Mouse (Mus musculus) MEL (cell line): ENCODE measurements around the gene Sp2.

Experiments used
- CHD1 ChIP-seq: IDR thresholded peaks from 2 replicates; pipeline ENCODE4 v1.6.1; 2012; ENCODE audit warnings: low read depth, mild to moderate bottlenecking, inconsistent platforms, low read length, improper control_type of control experiment
- CHD2 ChIP-seq: IDR thresholded peaks from 2 replicates; pipeline ENCODE4 v1.6.1; 2011; ENCODE audit warnings: low read length, improper control_type of control experiment
- CTCF ChIP-seq, 3 experiments: IDR thresholded peaks in 2 of 3; conservative IDR thresholded peaks in 1 of 3; 2 replicates each; pipeline ENCODE4 v1.5.1; 2011 to 2012; ENCODE audit warnings: low read length in 3 of 3, low read depth in 2 of 3, mild to moderate bottlenecking in 2 of 3, improper control_type of control experiment in 1 of 3, inconsistent platforms in 1 of 3, mixed read lengths in 1 of 3, moderate library complexity in 1 of 3; ENCODE audit not compliant: control insufficient read depth in 1 of 3, insufficient read depth in 1 of 3, poor library complexity in 1 of 3, severe bottlenecking in 1 of 3
- ETS1 ChIP-seq: IDR thresholded peaks from 2 replicates; pipeline ENCODE4 v1.6.1; 2012; ENCODE audit warnings: low read depth, mild to moderate bottlenecking, inconsistent platforms, low read length, improper control_type of control experiment, moderate library complexity
- GATA1 ChIP-seq: IDR thresholded peaks from 2 replicates; pipeline ENCODE4 v1.6.1; 2011; ENCODE audit warnings: low read depth, low read length, improper control_type of control experiment
- MAFK ChIP-seq: IDR thresholded peaks from 2 replicates; pipeline ENCODE4 v1.6.1; 2011; ENCODE audit warnings: low read depth, mild to moderate bottlenecking, low read length, improper control_type of control experiment, borderline replicate concordance
- POLR2A ChIP-seq, 2 experiments: IDR thresholded peaks; 2 replicates each; pipeline ENCODE4 v1.6.1; 2011 to 2012; ENCODE audit warnings: low read length in 2 of 2, mild to moderate bottlenecking in 2 of 2, control low read depth in 1 of 2, improper control_type of control experiment in 1 of 2, low read depth in 1 of 2, moderate library complexity in 1 of 2; ENCODE audit not compliant: control insufficient read depth in 1 of 2, insufficient read depth in 1 of 2, poor library complexity in 1 of 2
- RAD21 ChIP-seq: IDR thresholded peaks from 2 replicates; pipeline ENCODE4 v1.6.1; 2011; ENCODE audit warnings: mild to moderate bottlenecking, low read depth, low read length, improper control_type of control experiment
- SIN3A ChIP-seq: IDR thresholded peaks from 2 replicates; pipeline ENCODE4 v1.6.1; 2012; ENCODE audit warnings: low read length, improper control_type of control experiment, inconsistent platforms
- TAL1 ChIP-seq: IDR thresholded peaks from 2 replicates; pipeline ENCODE4 v1.6.1; 2012; ENCODE audit warnings: mild to moderate bottlenecking, inconsistent platforms, low read length, moderate library complexity, mixed read lengths
- TBP ChIP-seq: IDR thresholded peaks from 2 replicates; pipeline ENCODE4 v1.8.0; 2011; ENCODE audit warnings: low read depth, low read length, improper control_type of control experiment
- TCF12 ChIP-seq: IDR thresholded peaks from 2 replicates; pipeline ENCODE4 v1.6.1; 2014; ENCODE audit warnings: low read depth, mild to moderate bottlenecking, inconsistent platforms, low read length, improper control_type of control experiment, moderate library complexity
- ZNF384 ChIP-seq: IDR thresholded peaks from 2 replicates; pipeline ENCODE4 v1.6.1; 2012; ENCODE audit warnings: low read depth, mild to moderate bottlenecking, inconsistent platforms, low read length, improper control_type of control experiment

DNA sequence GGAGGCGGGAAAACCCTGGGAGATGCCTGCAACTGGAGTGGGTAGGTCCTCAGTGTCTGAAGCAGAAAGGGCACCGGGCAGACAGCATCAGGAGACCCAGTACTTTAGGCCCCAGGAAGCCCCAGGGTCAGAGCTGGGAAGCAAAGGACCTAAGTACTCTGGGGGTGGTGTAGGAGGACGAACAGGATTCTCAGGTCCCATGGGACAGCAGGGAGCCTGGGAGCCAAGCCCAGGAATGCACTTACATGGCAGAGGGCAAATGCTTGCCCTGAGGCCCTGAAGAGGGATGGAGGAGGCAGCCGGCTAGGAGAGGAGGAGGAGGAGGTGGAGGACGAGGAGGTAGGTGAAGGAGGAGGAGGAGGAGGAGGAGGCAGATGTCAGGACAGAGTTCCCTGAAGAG is 12.3 kb upstream of the Sp2 start:
- TF ChIP-seq CTCF (IDR thresholded peaks at IDR 0.05 in 2 of 3, conservative IDR thresholded peaks at IDR 0.05 in 1 of 3; ENCODE audit: control insufficient read depth in 1 of 3, insufficient read depth in 1 of 3, low read depth in 2 of 3, low read length in 3 of 3, poor library complexity in 1 of 3, severe bottlenecking in 1 of 3) (no peak), SIN3A (no peak), TBP (no peak), ZNF384 (no peak), TCF12 (no peak), GATA1 (no peak), TAL1 (no peak), MAFK (no peak), CHD2 (no peak), CHD1 (no peak), RAD21 (no peak), ETS1 (no peak), POLR2A (IDR thresholded peaks at IDR 0.05; ENCODE audit: control insufficient read depth in 1 of 2, insufficient read depth in 1 of 2, low read depth in 1 of 2, low read length in 2 of 2, poor library complexity in 1 of 2) (no peak)
